Mouse (Mus musculus) left cerebral cortex, postnatal 4 days (tissue): ENCODE data around the gene Gngt2. TPM values are rescaled to one million over a fixed set of nuclear protein-coding genes. Genes with fewer than 3 reads are reported as not detected.
"Not testable (repeated sequence)": the region's sequence is repeated elsewhere in the genome, so short reads cannot be mapped to it uniquely, and the experiment has no call there.

ENCODE experiments used
- DNase-seq: peaks from one replicate; pipeline ENCODE4 v3.0.0-alpha.2; 2022
- intact Hi-C: fragments of 180-260 bp; cut with DNase I; formaldehyde crosslinking; loops from one replicate; pipeline ENCODE4 v1.15.1; 2025
- total RNA-seq, 2 experiments: library from RNA; stranded (reverse); gene quantifications; 2 replicates each; pipeline ENCODE4 v1.2.3; 2021

The Gngt2 gene
- total RNA-seq, 2 experiments from 2014 or later = 0.72 to 1.8 TPM

DNA sequence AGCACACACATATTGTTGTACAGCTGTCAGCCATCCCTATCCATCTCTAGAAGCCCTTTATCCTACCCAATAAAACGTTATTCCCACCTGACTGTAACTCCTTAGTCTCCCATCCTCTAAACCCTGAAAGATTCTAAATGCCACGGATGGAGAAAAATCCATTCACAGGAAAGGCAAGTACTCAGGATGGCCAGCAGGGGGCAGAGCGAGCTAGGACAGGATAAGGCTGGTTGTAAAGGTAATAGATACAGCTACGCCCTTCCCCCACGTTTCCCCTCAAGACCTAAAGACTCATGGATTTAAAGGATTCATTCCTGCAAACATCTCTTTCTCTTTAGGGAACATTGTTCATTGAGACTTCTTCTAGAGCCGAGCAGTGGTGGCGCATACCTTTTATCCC is 39.3 kb downstream of the Gngt2 start:
- intact Hi-C loops = loop anchor here (10.0 kb wide), 1 partner anchor 99 kb away; no protein-coding TSS in a partner anchor
- peak; percentile 78 for DNase-seq

GRCm38 (mm10) chr11:95879861-95880260 is 42.8 kb downstream of the Gngt2 start:
- intact Hi-C loops = loop anchor here (10.0 kb wide), 2 partner anchors 75 to 95 kb away; no protein-coding TSS in a partner anchor
- DNase-seq = not testable (repeated sequence)

DNA sequence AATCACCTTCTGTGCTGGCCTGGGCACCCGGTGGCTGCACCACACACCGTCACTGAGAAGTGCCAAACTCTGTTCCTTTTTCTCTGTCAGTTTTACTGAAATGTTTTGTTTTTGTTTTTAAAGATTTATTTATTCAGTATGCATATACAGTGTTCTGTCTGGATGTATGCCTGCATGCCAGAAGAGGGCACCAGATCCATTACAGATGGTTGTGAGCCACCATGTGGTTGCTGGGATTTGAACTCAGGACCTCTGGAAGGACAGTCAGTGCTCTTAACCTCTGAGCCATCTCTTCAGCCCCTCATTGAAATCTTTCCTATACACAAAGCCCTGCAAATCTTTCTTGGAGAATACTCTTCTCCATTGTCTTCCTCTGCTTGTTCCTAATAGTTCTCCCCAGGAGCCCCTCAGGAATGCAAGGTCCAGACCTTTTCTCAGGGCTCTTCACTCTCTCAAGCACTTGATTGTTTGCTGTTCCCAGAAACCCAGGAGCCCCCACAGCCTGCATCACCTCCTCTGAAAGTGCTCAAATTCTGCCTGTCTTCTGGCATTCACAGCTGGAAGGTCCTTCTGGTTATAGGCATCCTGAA is 53.5 kb downstream of the Gngt2 start:
- intact Hi-C loops = no loop called here
- DNase-seq = no peak

Other genes starting within 250 kb of the Gngt2 start
- 1 to 10 TPM; 4.2 to 8.1 TPM for gene Ngfr, start 249.5 kb upstream of the Gngt2 start, total RNA-seq
- 100 to 1,000 TPM in 1 of 2 experiments, 10 to 100 TPM in 1; 96.0 to 104 TPM for gene Phb, start 170.3 kb upstream of the Gngt2 start, total RNA-seq
- gene Zfp652, start 124.5 kb upstream of the Gngt2 start, total RNA-seq = 10 to 100 TPM; 50.8 to 53.1 TPM
- 1 to 10 TPM; 1.8 to 2.2 TPM for gene B130006D01Rik, start 113.6 kb upstream of the Gngt2 start, total RNA-seq
- gene Phospho1, start 12.7 kb upstream of the Gngt2 start, total RNA-seq = 1 to 10 TPM; 2.4 to 3.1 TPM
- 1 to 10 TPM; 1.5 to 1.9 TPM for gene Abi3, start 5.3 kb downstream of the Gngt2 start, total RNA-seq
- not detected for gene B4galnt2, start 77.7 kb downstream of the Gngt2 start, total RNA-seq
- gene Igf2bp1, start 168.7 kb downstream of the Gngt2 start, total RNA-seq = 1 to 10 TPM; 2.6 to 3.5 TPM
- not detected for gene Gip, start 187.3 kb downstream of the Gngt2 start, total RNA-seq
- 10 to 100 TPM; 88.0 to 94.0 TPM for gene Snf8, start 197.7 kb downstream of the Gngt2 start, total RNA-seq
- gene Ube2z, start 228.2 kb downstream of the Gngt2 start, total RNA-seq = 10 to 100 TPM; 68.1 to 72.8 TPM
- 100 to 1,000 TPM; 349 to 390 TPM for gene Atp5g1, start 238.5 kb downstream of the Gngt2 start, total RNA-seq